Mouse (Mus musculus) brain, embryonic 14.5 days (tissue): ENCODE data around the gene Exph5.

Source experiments
- CTCF ChIP-seq: fragments of 200-500 bp; IDR thresholded peaks from 2 replicates; pipeline ENCODE4 v1.5.1; 2012; ENCODE audit warnings: inconsistent platforms, mild to moderate bottlenecking, moderate library complexity, borderline replicate concordance; ENCODE audit not compliant: insufficient read depth, insufficient read length; ENCODE audit errors: extremely low read depth
- POLR2A ChIP-seq: fragments of 200-500 bp; IDR thresholded peaks from 2 replicates; pipeline ENCODE4 v1.6.1; 2012; ENCODE audit warnings: mild to moderate bottlenecking, inconsistent platforms, borderline replicate concordance; ENCODE audit not compliant: poor library complexity, insufficient read depth, insufficient read length, severe bottlenecking; ENCODE audit errors: extremely low read depth

GRCm38 (mm10) chr9:53256690-53257305 lies 44.7 kb upstream of the Exph5 start:
- TF ChIP-seq CTCF (no peak), POLR2A (no peak)
